In genomic region chr2:74746298-74746921, GRCm38 (mm10) we compare ENCODE assay signal across 10 mouse cellular contexts. TPM values are rescaled to one million over a fixed set of nuclear protein-coding genes. Genes with fewer than 3 reads are reported as not detected.
A peak's percentile ranks its signal among the peaks of the same experiment; 100 is the strongest.
DNase-seq lines count a peak whose midpoint lies in the region; ATAC-seq and TF ChIP-seq lines count a peak whose summit lies in the region.
"Had no signal": no experiment of that assay in that cellular context is flagged by ENCODE, and none has a peak within 500 bp of the region (broad histone marks: within the 10 kb centered on the region; RNA-seq: fewer than 3 reads in every experiment).

No protein-coding gene starts in this region.

- no peak overlapping the region for H3K9ac ChIP-seq in heart, embryonic 13.5 days
- no peak overlapping the region for H3K9ac ChIP-seq in embryonic facial prominence, embryonic 12.5 days
- no peak overlapping the region for H3K9ac ChIP-seq in limb, embryonic 13.5 days

- no peak overlapping the region for H3K27ac ChIP-seq in heart, embryonic 13.5 days (replicated peaks)
- no peak overlapping the region for H3K27ac ChIP-seq in embryonic facial prominence, embryonic 12.5 days
- H3K27ac ChIP-seq in limb, embryonic 13.5 days, result no peak overlapping the region

- H3K4me3 ChIP-seq in heart, embryonic 13.5 days, result peak overlapping the region; percentile 28
- peak overlapping the region; percentile 57 for H3K4me3 ChIP-seq in E14TG2a.4 (replicated peaks; ENCODE audit: low read length)
- peak overlapping the region; percentile 12; the same call in 1 of the 2 replicates for H3K4me3 ChIP-seq in embryonic facial prominence, embryonic 12.5 days
- peak overlapping the region; percentile 25 for H3K4me3 ChIP-seq in limb, embryonic 13.5 days

- no peaks in the 10 kb centered on the region for H3K36me3 ChIP-seq in heart, embryonic 13.5 days
- H3K36me3 ChIP-seq in E14TG2a.4 (ENCODE audit: insufficient read depth, low read length), result no peaks in the 10 kb centered on the region
- H3K36me3 ChIP-seq in embryonic facial prominence, embryonic 12.5 days, result no peaks in the 10 kb centered on the region
- no peaks in the 10 kb centered on the region for H3K36me3 ChIP-seq in limb, embryonic 13.5 days

- no peaks in the 10 kb centered on the region for H3K9me3 ChIP-seq in heart, embryonic 13.5 days
- H3K9me3 ChIP-seq in E14TG2a.4 (ENCODE audit: low read length), result 0 out of 2 replicates have a peak, but pooled peaks cover 10% of the 10 kb centered on the region
- no peaks in the 10 kb centered on the region for H3K9me3 ChIP-seq in embryonic facial prominence, embryonic 12.5 days
- H3K9me3 ChIP-seq in limb, embryonic 13.5 days, result no peaks in the 10 kb centered on the region

- WGBS in heart, embryonic 13.5 days, result under 1% methylated on average over 58 of the region's 58 CpGs
- WGBS in embryonic facial prominence, embryonic 12.5 days, result 1% methylated on average over 58 of the region's 58 CpGs
- WGBS in limb, embryonic 13.5 days, result 5% methylated on average over 58 of the region's 58 CpGs

- no peak for TF ChIP-seq CTCF in E14TG2a.4 (conservative IDR thresholded peaks at IDR 0.05; ENCODE audit: low read length)

- peaks cover 16% of the 10 kb centered on the region for H3K4me1 ChIP-seq in heart, embryonic 13.5 days
- H3K4me1 ChIP-seq in E14TG2a.4 (replicated peaks; ENCODE audit: low read depth, low read length), result peaks cover 33% of the 10 kb centered on the region
- H3K4me1 ChIP-seq in embryonic facial prominence, embryonic 12.5 days, result peaks cover 7% of the 10 kb centered on the region
- peaks cover 21% of the 10 kb centered on the region for H3K4me1 ChIP-seq in limb, embryonic 13.5 days

- H3K27me3 ChIP-seq in heart, embryonic 13.5 days (replicated peaks), result peaks cover 99% of the 10 kb centered on the region
- peaks cover 97% of the 10 kb centered on the region for H3K27me3 ChIP-seq in E14TG2a.4 (ENCODE audit: insufficient read depth, low read length)
- H3K27me3 ChIP-seq in embryonic facial prominence, embryonic 12.5 days, result peaks cover 88% of the 10 kb centered on the region
- peaks cover 99% of the 10 kb centered on the region for H3K27me3 ChIP-seq in limb, embryonic 13.5 days
- H3K27me3 ChIP-seq: CH12.LX had no signal

- H3K4me2 ChIP-seq in heart, embryonic 13.5 days, result peak overlapping the region; percentile 40
- H3K4me2 ChIP-seq in embryonic facial prominence, embryonic 12.5 days (replicated peaks), result peak overlapping the region; percentile 1
- H3K4me2 ChIP-seq in limb, embryonic 13.5 days (replicated peaks), result peak overlapping the region; percentile 41

- DNase-seq in heart, adult 9 months (ENCODE audit: low spot score in 2 of 2), result no peak
- no peak for DNase-seq in right cerebral cortex, adult 18-20 months
- DNase-seq in spleen, postnatal 36 days (ENCODE audit: low spot score in 2 of 2), result no peak
- DNase-seq: lung, adult 2 months had no signal

- ATAC-seq in heart, embryonic 13.5 days (ENCODE audit: extremely low read depth, insufficient number of reproducible peaks, low FRiP score, low TSS enrichment), result no peak
- no peak for ATAC-seq in embryonic facial prominence, embryonic 12.5 days (ENCODE audit: insufficient number of reproducible peaks, insufficient read depth, low FRiP score, low TSS enrichment)
- no peak for ATAC-seq in limb, embryonic 13.5 days (ENCODE audit: low FRiP score, low read depth)
- no peak for ATAC-seq in erythroid progenitor cell, adult 5-6 weeks (replicated peaks; ENCODE audit: low FRiP score, poor library complexity, severe bottlenecking)

RNA-seq across cellular contexts. Expression of gene Hoxd1, which starts 16.4 kb away (rescaled TPM):
- polyA plus RNA-seq in heart, embryonic 13.5 days (2015; fragmentation: Nextera tagmentation; extraction: Ambion mirVana), result not detected in 2 replicates
- 11.8 and 11.9 TPM in 2 replicates for polyA plus RNA-seq in embryonic facial prominence, embryonic 12.5 days (2016; fragmentation: Nextera tagmentation; extraction: Ambion mirVana)
- polyA plus RNA-seq in limb, embryonic 13.5 days (2015; fragmentation: Nextera tagmentation; extraction: Ambion mirVana), result 0.61 and 0.69 TPM in 2 replicates
- not detected in 2 replicates for total RNA-seq in erythroid progenitor cell, adult 5-6 weeks (2015; ENCODE audit: low replicate concordance)
- total RNA-seq in erythroid progenitor cell, adult 5-6 weeks (2017; ENCODE audit: low replicate concordance), result not detected in 2 replicates
- total RNA-seq: CH12.LX had no signal
- polyA plus RNA-seq: lung, adult 2 months had no signal

RNA-seq across cellular contexts. Expression of gene Gm28230, which starts 19.9 kb away (rescaled TPM):
- 0.09 TPM in 1 of 2 replicates, not detected in the other for polyA plus RNA-seq in heart, embryonic 13.5 days (2015; fragmentation: Nextera tagmentation; extraction: Ambion mirVana)
- 0.13 TPM in 1 of 2 replicates, not detected in the other for polyA plus RNA-seq in embryonic facial prominence, embryonic 12.5 days (2016; fragmentation: Nextera tagmentation; extraction: Ambion mirVana)
- 0.08 and 0.26 TPM in 2 replicates for polyA plus RNA-seq in limb, embryonic 13.5 days (2015; fragmentation: Nextera tagmentation; extraction: Ambion mirVana)
- total RNA-seq in erythroid progenitor cell, adult 5-6 weeks (2015; ENCODE audit: low replicate concordance), result not detected in 2 replicates
- not detected in 2 replicates for total RNA-seq in erythroid progenitor cell, adult 5-6 weeks (2017; ENCODE audit: low replicate concordance)

RNA-seq across cellular contexts. Expression of gene Hoxd4, which starts 34.7 kb away (rescaled TPM):
- polyA plus RNA-seq in heart, embryonic 13.5 days (2015; fragmentation: Nextera tagmentation; extraction: Ambion mirVana), result not detected in 2 replicates
- polyA plus RNA-seq in embryonic facial prominence, embryonic 12.5 days (2016; fragmentation: Nextera tagmentation; extraction: Ambion mirVana), result 0.14 and 0.25 TPM in 2 replicates
- 0.32 and 0.55 TPM in 2 replicates for polyA plus RNA-seq in limb, embryonic 13.5 days (2015; fragmentation: Nextera tagmentation; extraction: Ambion mirVana)
- total RNA-seq in erythroid progenitor cell, adult 5-6 weeks (2015; ENCODE audit: low replicate concordance), result not detected in 2 replicates
- not detected in 2 replicates for total RNA-seq in erythroid progenitor cell, adult 5-6 weeks (2017; ENCODE audit: low replicate concordance)

RNA-seq across cellular contexts. Expression of gene Hoxd3, which starts 34.7 kb away (rescaled TPM):
- 0.74 and 0.89 TPM in 2 replicates for polyA plus RNA-seq in heart, embryonic 13.5 days (2015; fragmentation: Nextera tagmentation; extraction: Ambion mirVana)
- polyA plus RNA-seq in embryonic facial prominence, embryonic 12.5 days (2016; fragmentation: Nextera tagmentation; extraction: Ambion mirVana), result 1.5 and 2.4 TPM in 2 replicates
- 0.84 and 0.88 TPM in 2 replicates for polyA plus RNA-seq in limb, embryonic 13.5 days (2015; fragmentation: Nextera tagmentation; extraction: Ambion mirVana)
- not detected in 2 replicates for total RNA-seq in erythroid progenitor cell, adult 5-6 weeks (2015; ENCODE audit: low replicate concordance)
- total RNA-seq in erythroid progenitor cell, adult 5-6 weeks (2017; ENCODE audit: low replicate concordance), result not detected in 2 replicates

RNA-seq across cellular contexts. Expression of gene Hoxd8, which starts 42.0 kb away (rescaled TPM):
- 0.07 and 0.23 TPM in 2 replicates for polyA plus RNA-seq in heart, embryonic 13.5 days (2015; fragmentation: Nextera tagmentation; extraction: Ambion mirVana)
- polyA plus RNA-seq in embryonic facial prominence, embryonic 12.5 days (2016; fragmentation: Nextera tagmentation; extraction: Ambion mirVana), result 1.6 and 2.6 TPM in 2 replicates
- polyA plus RNA-seq in limb, embryonic 13.5 days (2015; fragmentation: Nextera tagmentation; extraction: Ambion mirVana), result 7.3 and 7.5 TPM in 2 replicates
- total RNA-seq in erythroid progenitor cell, adult 5-6 weeks (2015; ENCODE audit: low replicate concordance), result not detected in 2 replicates
- not detected in 2 replicates for total RNA-seq in erythroid progenitor cell, adult 5-6 weeks (2017; ENCODE audit: low replicate concordance)
